Mouse (Mus musculus) adrenal gland, postnatal 0 days (tissue): ENCODE results near the gene Ndrg3. TPM values are rescaled to one million over a fixed set of nuclear protein-coding genes. Genes with fewer than 3 reads are reported as not detected.

ENCODE experiments used
- polyA plus RNA-seq: library from polyadenylated mRNA; unstranded; fragments of >200 nt; fragmentation: Nextera tagmentation; extraction: Ambion mirVana; gene quantifications from 2 replicates; pipeline ENCODE4 v1.2.1, GENCODE M21; 2015

Gene Ndrg3
- polyA plus RNA-seq = 34.1 and 34.3 TPM in 2 replicates

DNA sequence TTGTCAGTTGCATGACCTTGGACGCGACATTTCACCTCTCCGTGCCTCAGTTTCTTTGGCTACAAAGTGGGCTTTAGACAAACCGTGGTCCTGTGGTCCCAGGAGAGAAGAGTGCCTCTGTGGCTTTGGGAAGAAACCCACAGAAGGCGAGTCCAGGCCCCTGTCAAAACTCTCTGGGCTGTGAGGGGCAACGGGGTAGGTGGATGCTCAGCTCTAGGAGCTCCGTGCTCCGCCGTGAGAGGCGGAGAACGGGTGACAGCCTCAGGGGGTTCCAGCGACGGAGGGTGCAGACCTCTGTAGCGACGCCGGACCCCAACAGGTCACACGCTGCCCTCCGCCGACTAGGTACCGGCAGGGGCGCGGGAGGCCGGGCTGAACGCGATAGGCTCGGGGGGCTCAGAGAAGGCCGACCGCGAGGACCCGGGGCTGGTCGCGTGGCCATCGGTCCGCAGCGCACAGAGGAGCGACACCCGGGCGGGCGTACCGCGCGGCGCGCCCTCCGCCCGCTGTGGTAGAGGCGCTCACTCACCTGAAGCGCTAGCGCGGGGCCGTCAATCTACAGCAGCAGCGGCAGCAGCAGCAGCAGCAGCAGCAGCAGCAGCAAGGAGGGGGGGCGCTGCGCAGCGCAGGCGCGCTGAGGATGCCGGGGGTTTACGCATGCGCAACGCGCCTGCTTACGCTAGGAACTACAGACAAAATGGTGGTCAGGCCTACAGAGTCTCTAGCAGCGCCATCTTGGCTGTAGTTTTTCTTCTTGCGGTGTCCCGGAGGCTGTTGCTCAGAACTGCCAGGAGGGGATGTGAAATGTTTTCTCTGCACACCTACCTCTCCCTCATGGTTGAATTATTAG, at the start of gene Ndrg3:
TSS of gene Ndrg3 (minus strand) at position 587 of the 850 bp plus-strand sequence.

DNA sequence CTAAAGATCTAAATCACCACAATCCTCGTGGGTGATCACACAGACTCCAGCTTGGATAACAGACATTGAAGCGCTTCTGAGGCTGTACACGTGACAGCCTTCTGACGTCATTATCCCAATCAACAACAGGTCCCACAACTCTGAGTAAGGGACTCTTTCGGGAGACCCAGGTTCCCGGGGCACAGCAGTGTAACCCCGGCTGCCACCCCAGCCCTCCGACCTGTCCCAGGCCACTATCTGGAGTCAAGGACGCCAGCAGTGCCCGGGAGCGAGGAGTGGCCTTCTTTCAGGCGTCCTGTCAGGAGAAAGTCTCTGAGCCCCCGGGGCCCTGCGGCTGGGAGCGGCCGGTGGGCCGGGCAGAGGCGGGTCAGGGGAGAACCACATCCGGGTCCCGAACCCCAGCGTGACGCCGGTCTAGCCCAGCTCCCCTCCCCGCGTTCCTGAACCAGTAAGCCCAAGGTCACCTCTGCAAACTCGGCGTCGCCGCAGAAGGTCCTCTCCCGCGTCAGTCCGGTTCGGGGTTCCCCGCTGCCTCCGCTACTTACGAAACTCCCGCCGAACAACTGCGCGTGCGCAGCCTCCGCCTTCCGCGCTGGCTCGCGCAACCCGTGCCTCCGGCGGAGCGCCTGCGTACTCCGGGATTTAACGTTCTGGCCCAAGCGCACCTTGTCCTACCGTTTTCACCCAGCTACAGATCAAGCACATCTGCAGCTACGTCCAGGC, 14.8 kb upstream of the Ndrg3 start, which contains the start of gene Dsn1:
TSS of gene Dsn1 (minus strand) at position 644 of the 723 bp plus-strand sequence.

DNA sequence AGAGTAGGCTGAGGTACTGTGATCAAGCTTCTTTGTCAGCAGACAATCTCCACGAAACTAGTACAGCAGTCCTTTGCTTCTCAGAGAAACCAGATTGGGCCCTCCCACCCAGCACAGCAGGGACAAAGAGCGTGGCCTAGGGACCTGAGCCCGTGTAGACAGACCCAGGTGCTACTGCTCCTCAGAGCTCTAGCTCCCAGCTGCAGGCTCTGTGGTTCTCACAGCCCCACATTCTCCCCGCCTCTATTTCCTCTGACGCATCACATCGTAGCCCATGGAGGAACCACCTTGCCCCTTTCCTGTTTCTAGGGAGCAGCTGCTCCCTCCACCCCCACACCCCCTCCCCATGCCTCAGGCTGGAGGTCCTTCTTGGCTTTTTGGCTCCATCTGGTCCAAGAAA, 104.8 kb downstream of the Ndrg3 start, which contains the start of gene Sla2:
TSS of gene Sla2 (minus strand) at position 176 of the 400 bp plus-strand sequence.

Other genes with a start within 250 kb of the Ndrg3 start
- gene Myl9, start 216.6 kb downstream of the Ndrg3 start, polyA plus RNA-seq = 126 and 205 TPM in 2 replicates
- gene Tgif2, start 152.0 kb downstream of the Ndrg3 start, polyA plus RNA-seq = 16.9 and 17.8 TPM in 2 replicates
- gene 4930518I15Rik, start 134.1 kb downstream of the Ndrg3 start, polyA plus RNA-seq = 2.6 and 4.5 TPM in 2 replicates
- gene Rab5if, start 128.9 kb downstream of the Ndrg3 start, polyA plus RNA-seq = 268 and 407 TPM in 2 replicates
- gene Sla2, start 104.9 kb downstream of the Ndrg3 start, polyA plus RNA-seq = 0.41 and 0.44 TPM in 2 replicates
- gene Dsn1, start 15.1 kb upstream of the Ndrg3 start, polyA plus RNA-seq = 13.7 and 17.7 TPM in 2 replicates
- 3.0 and 3.4 TPM in 2 replicates for gene Soga1, start 87.2 kb upstream of the Ndrg3 start, polyA plus RNA-seq
- 0.22 TPM in 1 of 2 replicates, not detected in the other for gene Tldc2, start 95.0 kb upstream of the Ndrg3 start, polyA plus RNA-seq
- gene Samhd1, start 143.2 kb upstream of the Ndrg3 start, polyA plus RNA-seq = 15.6 and 18.8 TPM in 2 replicates
- gene Rbl1, start 212.5 kb upstream of the Ndrg3 start, polyA plus RNA-seq = 7.8 and 10.8 TPM in 2 replicates